Mouse (Mus musculus) heart, embryonic 12.5 days (tissue): ENCODE data around the gene Rcor1. TPM values are rescaled to one million over a fixed set of nuclear protein-coding genes. Genes with fewer than 3 reads are reported as not detected.

Experiments
- ATAC-seq: fragments of 200-750 bp; cut with Nextera tagmentation; 2 replicates; pipeline ENCODE4 v1.8.0; 2017; ENCODE audit warnings: moderate TSS enrichment, moderate library complexity; ENCODE audit not compliant: insufficient number of reproducible peaks, low FRiP score
- H3K27ac ChIP-seq: fragments of 300-500 bp; sonication (generic); 2 replicates; pipeline ENCODE4 v1.5.1; 2016; ENCODE audit warnings: mild to moderate bottlenecking, moderate library complexity; ENCODE audit not compliant: poor library complexity, severe bottlenecking
- H3K27me3 ChIP-seq: fragments of 300-500 bp; sonication (generic); replicated peaks from 2 replicates; pipeline ENCODE4 v1.6.1; 2016; ENCODE audit warnings: mild to moderate bottlenecking, moderate library complexity
- H3K36me3 ChIP-seq: fragments of 300-500 bp; sonication (generic); 2 replicates; pipeline ENCODE4 v1.6.1; 2016; ENCODE audit warnings: mild to moderate bottlenecking, moderate library complexity
- H3K4me1 ChIP-seq: fragments of 300-500 bp; sonication (generic); replicated peaks from 2 replicates; pipeline ENCODE4 v1.6.1; 2016; ENCODE audit warnings: mild to moderate bottlenecking
- H3K4me2 ChIP-seq: fragments of 300-500 bp; sonication (generic); 2 replicates; pipeline ENCODE4 v1.6.1; 2016; ENCODE audit warnings: mild to moderate bottlenecking, moderate library complexity
- H3K4me3 ChIP-seq: fragments of 300-500 bp; sonication (generic); 2 replicates; pipeline ENCODE4 v1.5.1; 2016; ENCODE audit warnings: mild to moderate bottlenecking
- H3K9ac ChIP-seq: fragments of 300-500 bp; sonication (generic); 2 replicates; pipeline ENCODE4 v1.6.1; 2016; ENCODE audit warnings: mild to moderate bottlenecking, moderate library complexity
- H3K9me3 ChIP-seq: fragments of 300-500 bp; sonication (generic); replicated peaks from 2 replicates; pipeline ENCODE4 v1.6.1; 2016; ENCODE audit warnings: mild to moderate bottlenecking, moderate library complexity
- WGBS: fragments of 180-500 bp; shearing (Covaris S2); methylation state at CpG from one replicate; pipeline ENCODE4 v1.1.7; 2016; 5-methylcytosine and 5-hydroxymethylcytosine counted together
- polyA plus RNA-seq: library from polyadenylated mRNA; unstranded; fragments of >200 nt; fragmentation: Nextera tagmentation; extraction: Ambion mirVana; gene quantifications from 2 replicates; pipeline ENCODE4 v1.2.1, GENCODE M21; 2016

Rcor1 gene
- polyA plus RNA-seq, 1 experiment from 2014 or later = 8.8 TPM

GRCm38 (mm10) chr12:111004142-111004541 is 35.0 kb upstream of the Rcor1 start:
- no peaks in the 10 kb centered on the region for H3K27me3 ChIP-seq
- no peak overlapping the region for H3K4me3 ChIP-seq
- H3K9me3 ChIP-seq = no peaks in the 10 kb centered on the region
- no peak overlapping the region for H3K9ac ChIP-seq
- ATAC-seq = no peak
- WGBS = 79% methylated on average over 9 of the region's 9 CpGs
- H3K27ac ChIP-seq = no peak overlapping the region
- no peaks in the 10 kb centered on the region for H3K36me3 ChIP-seq
- H3K4me2 ChIP-seq = no peak overlapping the region
- peaks cover 37% of the 10 kb centered on the region for H3K4me1 ChIP-seq

GRCm38 (mm10) chr12:111005803-111006202 is 33.3 kb upstream of the Rcor1 start:
- no peak overlapping the region for H3K9ac ChIP-seq
- peak; percentile 9; the same call in 1 of the 2 replicates for ATAC-seq
- no peaks in the 10 kb centered on the region for H3K9me3 ChIP-seq
- peaks cover 47% of the 10 kb centered on the region for H3K4me1 ChIP-seq
- no peak overlapping the region for H3K4me2 ChIP-seq
- 79% methylated on average over 6 of the region's 6 CpGs for WGBS
- no peaks in the 10 kb centered on the region for H3K36me3 ChIP-seq
- no peaks in the 10 kb centered on the region for H3K27me3 ChIP-seq
- H3K27ac ChIP-seq = no peak overlapping the region
- H3K4me3 ChIP-seq = no peak overlapping the region

GRCm38 (mm10) chr12:111006339-111006738 is 32.8 kb upstream of the Rcor1 start:
- H3K4me2 ChIP-seq = no peak overlapping the region
- H3K27me3 ChIP-seq = no peaks in the 10 kb centered on the region
- ATAC-seq = peak; percentile 43; the same call in 1 of the 2 replicates
- H3K9ac ChIP-seq = 0 out of 2 replicates have a peak overlapping the region, but pooled peaks have one; percentile 18
- H3K4me3 ChIP-seq = no peak overlapping the region
- H3K36me3 ChIP-seq = no peaks in the 10 kb centered on the region
- no peaks in the 10 kb centered on the region for H3K9me3 ChIP-seq
- H3K4me1 ChIP-seq = peaks cover 47% of the 10 kb centered on the region
- peak overlapping the region; percentile 17; the same call in 1 of the 2 replicates for H3K27ac ChIP-seq
- 71% methylated on average over 5 of the region's 5 CpGs for WGBS

- ATAC-seq = peak; percentile 67
- H3K4me2 ChIP-seq = no peak overlapping the region
- no peaks in the 10 kb centered on the region for H3K27me3 ChIP-seq
- 38% methylated on average over 14 of the region's 14 CpGs for WGBS
- 0 out of 2 replicates have a peak, but pooled peaks cover 2% of the 10 kb centered on the region for H3K9me3 ChIP-seq
- H3K27ac ChIP-seq = peak overlapping the region; percentile 70
- no peak overlapping the region for H3K9ac ChIP-seq
- H3K36me3 ChIP-seq = no peaks in the 10 kb centered on the region
- H3K4me3 ChIP-seq = no peak overlapping the region
- peaks cover 51% of the 10 kb centered on the region for H3K4me1 ChIP-seq
Observed at GRCm38 (mm10) chr12:111007134-111008103, 31.7 kb upstream of the Rcor1 start.

GRCm38 (mm10) chr12:111008500-111009490 is 30.4 kb upstream of the Rcor1 start:
- 0 out of 2 replicates have a peak, but pooled peaks cover 4% of the 10 kb centered on the region for H3K9me3 ChIP-seq
- no peak overlapping the region for H3K4me3 ChIP-seq
- ATAC-seq = no peak
- no peak overlapping the region for H3K4me2 ChIP-seq
- H3K27me3 ChIP-seq = no peaks in the 10 kb centered on the region
- peak overlapping the region; percentile 70 for H3K27ac ChIP-seq
- WGBS = 33% methylated on average over 11 of the region's 11 CpGs
- H3K9ac ChIP-seq = 0 out of 2 replicates have a peak overlapping the region, but pooled peaks have one; percentile 4
- no peaks in the 10 kb centered on the region for H3K36me3 ChIP-seq
- H3K4me1 ChIP-seq = peaks cover 51% of the 10 kb centered on the region

GRCm38 (mm10) chr12:111009615-111010257 is 29.4 kb upstream of the Rcor1 start:
- H3K4me3 ChIP-seq = no peak overlapping the region
- H3K9ac ChIP-seq = no peak overlapping the region
- H3K27me3 ChIP-seq = no peaks in the 10 kb centered on the region
- H3K27ac ChIP-seq = peak overlapping the region; percentile 70
- no peak overlapping the region for H3K4me2 ChIP-seq
- no peak for ATAC-seq
- H3K36me3 ChIP-seq = no peaks in the 10 kb centered on the region
- WGBS = 15% methylated on average over 6 of the region's 6 CpGs
- H3K9me3 ChIP-seq = 0 out of 2 replicates have a peak, but pooled peaks cover 4% of the 10 kb centered on the region
- peaks cover 51% of the 10 kb centered on the region for H3K4me1 ChIP-seq

GRCm38 (mm10) chr12:111016807-111017206 is 22.3 kb upstream of the Rcor1 start:
- no peaks in the 10 kb centered on the region for H3K27me3 ChIP-seq
- 78% methylated on average over 3 of the region's 3 CpGs for WGBS
- H3K27ac ChIP-seq = no peak overlapping the region
- no peak overlapping the region for H3K4me3 ChIP-seq
- H3K9me3 ChIP-seq = 0 out of 2 replicates have a peak, but pooled peaks cover 4% of the 10 kb centered on the region
- H3K4me2 ChIP-seq = no peak overlapping the region
- H3K9ac ChIP-seq = no peak overlapping the region
- no peak for ATAC-seq
- peaks cover 8% of the 10 kb centered on the region for H3K4me1 ChIP-seq
- H3K36me3 ChIP-seq = no peaks in the 10 kb centered on the region

GRCm38 (mm10) chr12:111018068-111018467 is 21.1 kb upstream of the Rcor1 start:
- Histone ChIP-seq H3K4me2 (no peak overlapping the region), H3K9me3 (no peaks in the 10 kb centered on the region), H3K27ac (no peak overlapping the region), H3K27me3 (no peaks in the 10 kb centered on the region), H3K9ac (no peak overlapping the region), H3K36me3 (no peaks in the 10 kb centered on the region), H3K4me3 (no peak overlapping the region), H3K4me1 (peaks cover 8% of the 10 kb centered on the region)
- no peak for ATAC-seq
- 90% methylated on average over 11 of the region's 11 CpGs for WGBS

GRCm38 (mm10) chr12:111019086-111019485 is 20.1 kb upstream of the Rcor1 start:
- Histone ChIP-seq H3K4me1 (peaks cover 8% of the 10 kb centered on the region), H3K27me3 (no peaks in the 10 kb centered on the region), H3K27ac (no peak overlapping the region), H3K9ac (no peak overlapping the region), H3K9me3 (no peaks in the 10 kb centered on the region), H3K4me3 (no peak overlapping the region), H3K4me2 (no peak overlapping the region), H3K36me3 (no peaks in the 10 kb centered on the region)
- WGBS = 84% methylated on average over 2 of the region's 2 CpGs
- no peak for ATAC-seq

GRCm38 (mm10) chr12:111021138-111021537 is 18.0 kb upstream of the Rcor1 start:
- no peak overlapping the region for H3K4me2 ChIP-seq
- peaks cover under 1% of the 10 kb centered on the region; the same call in 1 of the 2 replicates for H3K4me1 ChIP-seq
- no peak overlapping the region for H3K9ac ChIP-seq
- no peak overlapping the region for H3K27ac ChIP-seq
- H3K27me3 ChIP-seq = no peaks in the 10 kb centered on the region
- no peak overlapping the region for H3K4me3 ChIP-seq
- WGBS = 36% methylated on average over 1 of the region's 1 CpGs
- H3K9me3 ChIP-seq = no peaks in the 10 kb centered on the region
- no peaks in the 10 kb centered on the region for H3K36me3 ChIP-seq
- ATAC-seq = 0 out of 2 replicates have a peak, but pooled peaks have one; percentile 26
